Mouse (Mus musculus): Measurements from ENCODE around the gene Psapl1.

Psapl1 gene

GRCm38 (mm10) chr5:36203916-36204315 lies at the start of gene Psapl1:
Psapl1 (plus strand) TSS chr5:36204021.
- in situ Hi-C loops (cut with MboI, MseI): no loop called here

- in situ Hi-C loops (cut with MboI, MseI): no loop called here
Measured at GRCm38 (mm10) chr5:36154879-36155485, 48.8 kb upstream of the Psapl1 start.

GRCm38 (mm10) chr5:36165424-36166302 lies 38.2 kb upstream of the Psapl1 start:
- in situ Hi-C loops (cut with MboI, MseI): no loop called here

GRCm38 (mm10) chr5:36166346-36167013 lies 37.3 kb upstream of the Psapl1 start:
- in situ Hi-C loops (cut with MboI, MseI): no loop called here

- in situ Hi-C loops (cut with MboI, MseI): no loop called here
Measured at GRCm38 (mm10) chr5:36168963-36169650, 34.7 kb upstream of the Psapl1 start.

GRCm38 (mm10) chr5:36174569-36175115 lies 29.2 kb upstream of the Psapl1 start:
- in situ Hi-C loops (cut with MboI, MseI): no loop called here

- in situ Hi-C loops (cut with MboI, MseI): no loop called here
Measured at GRCm38 (mm10) chr5:36176409-36176808, 27.4 kb upstream of the Psapl1 start.

GRCm38 (mm10) chr5:36176873-36177272 lies 26.9 kb upstream of the Psapl1 start:
- in situ Hi-C loops (cut with MboI, MseI): no loop called here

- in situ Hi-C loops (cut with MboI, MseI): no loop called here
Measured at GRCm38 (mm10) chr5:36178215-36178614, 25.6 kb upstream of the Psapl1 start.

GRCm38 (mm10) chr5:36178785-36179184 lies 25.0 kb upstream of the Psapl1 start:
- in situ Hi-C loops (cut with MboI, MseI): no loop called here

GRCm38 (mm10) chr5:36179708-36180107 lies 24.1 kb upstream of the Psapl1 start:
- in situ Hi-C loops (cut with MboI, MseI): no loop called here

- in situ Hi-C loops (cut with MboI, MseI): no loop called here
Measured at GRCm38 (mm10) chr5:36182326-36182725, 21.5 kb upstream of the Psapl1 start.

GRCm38 (mm10) chr5:36186294-36187053 lies 17.3 kb upstream of the Psapl1 start:
- in situ Hi-C loops (cut with MboI, MseI): no loop called here

- in situ Hi-C loops (cut with MboI, MseI): no loop called here
Measured at GRCm38 (mm10) chr5:36188310-36188709, 15.5 kb upstream of the Psapl1 start.

GRCm38 (mm10) chr5:36191285-36191684 lies 12.5 kb upstream of the Psapl1 start:
- in situ Hi-C loops (cut with MboI, MseI): no loop called here

GRCm38 (mm10) chr5:36191876-36192275 lies 11.9 kb upstream of the Psapl1 start:
- in situ Hi-C loops (cut with MboI, MseI): no loop called here

- in situ Hi-C loops (cut with MboI, MseI): no loop called here
Measured at GRCm38 (mm10) chr5:36192677-36193076, 11.1 kb upstream of the Psapl1 start.

GRCm38 (mm10) chr5:36194631-36195030 lies 9.2 kb upstream of the Psapl1 start:
- in situ Hi-C loops (cut with MboI, MseI): no loop called here

- in situ Hi-C loops (cut with MboI, MseI): no loop called here
Measured at GRCm38 (mm10) chr5:36195436-36195835, 8.4 kb upstream of the Psapl1 start.

GRCm38 (mm10) chr5:36199519-36199918 lies 4.3 kb upstream of the Psapl1 start:
- in situ Hi-C loops (cut with MboI, MseI): no loop called here

GRCm38 (mm10) chr5:36202781-36203180 lies 1.0 kb upstream of the Psapl1 start:
- in situ Hi-C loops (cut with MboI, MseI): no loop called here

All from T-helper 2 cell (primary cell).